Mouse (Mus musculus) embryo, embryonic 11.5 days (tissue): ENCODE data around the gene Sult1c1.
"Not testable (repeated sequence)": the region's sequence is repeated elsewhere in the genome, so short reads cannot be mapped to it uniquely, and the experiment has no call there.

ENCODE experiments used
- DNase-seq: peaks from one replicate; pipeline ENCODE4 v3.0.0-alpha.2; 2012; ENCODE audit warnings: low read depth, low spot score

Gene Sult1c1

DNA sequence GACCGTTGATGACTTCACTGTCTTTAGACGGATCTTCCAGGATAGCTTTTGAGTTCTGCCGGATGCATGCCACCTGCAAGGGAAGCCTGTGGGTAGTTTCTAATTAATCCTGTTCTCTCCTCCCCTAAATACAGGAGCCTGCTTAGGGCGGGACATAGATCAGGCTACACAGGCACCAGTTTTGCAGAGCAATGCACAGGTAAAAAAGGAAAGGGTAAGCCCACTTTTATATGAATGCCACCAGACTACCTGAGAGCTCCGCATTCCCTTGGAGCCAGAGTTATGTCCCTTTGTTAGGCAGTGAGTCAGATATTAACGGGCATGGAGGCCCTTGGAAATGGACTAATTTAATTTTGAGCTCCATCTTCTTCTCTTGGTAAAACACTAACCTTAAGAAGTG lies at the start of gene Sult1c1:
Gene Sult1c1 (minus strand): TSS at position 101 of the 400 bp plus-strand sequence.
- no peak for DNase-seq

GRCm38 (mm10) chr17:54014204-54014603 lies 23.7 kb upstream of the Sult1c1 start:
- DNase-seq, result peak; percentile 8

DNA sequence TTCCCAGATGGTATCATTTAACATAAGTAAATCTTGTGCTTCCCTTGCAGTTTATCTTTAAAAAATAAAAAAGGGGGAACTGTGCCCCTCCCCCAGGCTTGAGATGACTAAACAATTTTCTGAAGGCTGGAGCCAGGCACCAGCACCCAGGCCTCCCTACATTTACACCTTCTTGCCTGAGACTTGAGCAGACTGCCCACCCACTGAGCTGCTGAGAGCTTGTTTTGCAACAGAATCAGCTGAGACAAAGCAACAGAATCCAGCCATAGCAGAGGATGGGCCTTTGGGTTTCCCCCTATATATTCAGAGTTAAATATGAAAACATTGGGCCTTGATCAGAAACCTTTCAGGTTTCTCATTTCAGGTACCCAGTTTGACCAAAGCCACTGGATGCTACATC lies 20.7 kb upstream of the Sult1c1 start:
- no peak for DNase-seq

- not testable (repeated sequence) for DNase-seq
These were observed 20.1 kb upstream of the Sult1c1 start for GRCm38 (mm10) chr17:54010536-54010935.

GRCm38 (mm10) chr17:54003522-54003921 lies 13.0 kb upstream of the Sult1c1 start:
- no peak for DNase-seq

- DNase-seq, result no peak
These were observed 16.9 kb downstream of the Sult1c1 start for GRCm38 (mm10) chr17:53973606-53974005.

- DNase-seq, result no peak
These were observed 48.8 kb downstream of the Sult1c1 start for GRCm38 (mm10) chr17:53941569-53942162.

GRCm38 (mm10) chr17:53940726-53941125 lies 49.7 kb downstream of the Sult1c1 start:
- no peak for DNase-seq
